30 mouse cellular contexts compared by ENCODE assay signal in the genomic region with DNA sequence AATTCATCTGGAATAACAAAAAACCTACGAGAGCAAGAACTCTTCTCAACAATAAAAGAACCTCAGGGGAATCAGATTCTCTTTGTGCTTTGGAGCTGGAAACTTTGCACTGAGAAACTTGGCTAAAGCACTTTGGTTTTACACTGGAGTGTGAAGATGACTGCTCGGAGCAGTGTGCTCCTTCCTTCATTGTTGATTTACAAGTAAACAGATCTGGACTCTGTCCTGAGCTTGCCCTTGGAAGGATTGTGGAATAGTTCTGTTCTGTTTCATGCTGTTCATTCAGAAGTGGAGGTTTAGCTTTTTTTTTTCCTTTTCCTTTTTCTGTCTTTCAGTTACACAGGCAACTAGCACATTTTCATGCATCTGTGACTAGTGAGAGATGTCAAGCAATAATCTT. TPM values are rescaled to one million over a fixed set of nuclear protein-coding genes. Genes with fewer than 3 reads are reported as not detected.
DNase-seq lines count a peak whose midpoint lies in the region; ATAC-seq and TF ChIP-seq lines count a peak whose summit lies in the region.
"Had no signal": no experiment of that assay in that cellular context is flagged by ENCODE, and none has a peak within 500 bp of the region (broad histone marks: within the 10 kb centered on the region; RNA-seq: fewer than 3 reads in every experiment).

No protein-coding gene starts in this region.

- no peaks in the 10 kb centered on the region for H3K9me3 ChIP-seq in kidney, embryonic 16.5 days (ENCODE audit: low read length)
- H3K9me3 ChIP-seq in midbrain, embryonic 13.5 days = no peaks in the 10 kb centered on the region
- H3K9me3 ChIP-seq: embryonic facial prominence, embryonic 12.5 days; embryonic facial prominence, embryonic 15.5 days; G1E; hindbrain, embryonic 12.5 days had no signal

- no peak overlapping the region for H3K4me3 ChIP-seq in kidney, adult 2 months (ENCODE audit: insufficient read depth, low read depth, low read length)
- no peak overlapping the region for H3K4me3 ChIP-seq in kidney, embryonic 16.5 days (ENCODE audit: low read length)
- no peak overlapping the region for H3K4me3 ChIP-seq in midbrain, embryonic 13.5 days (replicated peaks)
- H3K4me3 ChIP-seq: embryonic facial prominence, embryonic 12.5 days; embryonic facial prominence, embryonic 15.5 days; gastrocnemius, adult 2 months; hindbrain, embryonic 12.5 days had no signal

- DNase-seq in kidney, adult 2 months = peak; percentile 86
- peak; percentile 21 for DNase-seq in kidney, postnatal 14 days
- no peak for DNase-seq in kidney, postnatal 10 days
- peak; percentile 12 for DNase-seq in R1 (ENCODE audit: low read depth, low spot score)
- peak; percentile 36 for DNase-seq in yolk sac, embryonic 10.5 days (ENCODE audit: low spot score)
- DNase-seq: adrenal gland, adult 2 months; adrenal gland, postnatal 14 days; B cell, adult 2 months; cerebellum, adult 11 months; cerebellum, adult 2 months; cerebellum, adult 9-11 months; cerebellum, postnatal 25 days; forebrain, postnatal 0 days; gastrocnemius, adult 2 months; gastrocnemius, postnatal 14 days; heart, adult 11 months had no signal

- H3K4me2 ChIP-seq in kidney, embryonic 16.5 days (replicated peaks; ENCODE audit: low read depth, low read length) = no peak overlapping the region
- H3K4me2 ChIP-seq in midbrain, embryonic 13.5 days (replicated peaks) = no peak overlapping the region
- H3K4me2 ChIP-seq: embryonic facial prominence, embryonic 12.5 days; embryonic facial prominence, embryonic 15.5 days; heart, embryonic 11.5 days; hindbrain, embryonic 12.5 days had no signal

- no peak for ATAC-seq in kidney, embryonic 16.5 days (ENCODE audit: low FRiP score, low TSS enrichment)
- ATAC-seq in midbrain, embryonic 13.5 days = no peak
- ATAC-seq: forebrain, embryonic 14.5 days; forebrain, postnatal 0 days; Patski had no signal

- WGBS in kidney, adult 2 months = 44% methylated on average over 2 of the region's 2 CpGs
- WGBS in kidney, embryonic 16.5 days = 66% methylated on average over 2 of the region's 2 CpGs
- WGBS in midbrain, embryonic 13.5 days = 83% methylated on average over 2 of the region's 2 CpGs

- peak overlapping the region; percentile 91 for H3K27ac ChIP-seq in kidney, adult 2 months (ENCODE audit: insufficient read depth, low read depth, low read length)
- no peak overlapping the region for H3K27ac ChIP-seq in kidney, embryonic 16.5 days (ENCODE audit: low read length)
- no peak overlapping the region for H3K27ac ChIP-seq in midbrain, embryonic 13.5 days
- H3K27ac ChIP-seq: embryonic facial prominence, embryonic 12.5 days; embryonic facial prominence, embryonic 15.5 days; gastrocnemius, adult 2 months; hindbrain, embryonic 12.5 days had no signal

- H3K36me3 ChIP-seq in kidney, adult 2 months (ENCODE audit: control insufficient read depth, insufficient read depth, low read length) = no peaks in the 10 kb centered on the region
- H3K36me3 ChIP-seq in kidney, embryonic 16.5 days (ENCODE audit: insufficient read depth, low read length) = no peaks in the 10 kb centered on the region
- H3K36me3 ChIP-seq in midbrain, embryonic 13.5 days = no peaks in the 10 kb centered on the region
- H3K36me3 ChIP-seq: embryonic facial prominence, embryonic 12.5 days; embryonic facial prominence, embryonic 15.5 days; G1E; hindbrain, embryonic 12.5 days had no signal

- no peak overlapping the region for H3K9ac ChIP-seq in kidney, embryonic 16.5 days (replicated peaks; ENCODE audit: low read length)
- no peak overlapping the region for H3K9ac ChIP-seq in midbrain, embryonic 13.5 days (replicated peaks)
- H3K9ac ChIP-seq: embryonic facial prominence, embryonic 12.5 days; embryonic facial prominence, embryonic 15.5 days; forebrain, postnatal 0 days; hindbrain, embryonic 12.5 days had no signal

- no peak for TF ChIP-seq CTCF in kidney, adult 2 months (conservative IDR thresholded peaks at IDR 0.05; ENCODE audit: insufficient read depth, insufficient read length, low read depth, low read length)

- H3K4me1 ChIP-seq in kidney, adult 2 months (ENCODE audit: control insufficient read depth, insufficient read depth, low read length) = peaks cover 3% of the 10 kb centered on the region; the same call in 1 of the 2 replicates
- H3K4me1 ChIP-seq in kidney, embryonic 16.5 days (ENCODE audit: insufficient read depth, low read length) = no peaks in the 10 kb centered on the region
- no peaks in the 10 kb centered on the region for H3K4me1 ChIP-seq in midbrain, embryonic 13.5 days (replicated peaks)
- H3K4me1 ChIP-seq: embryonic facial prominence, embryonic 12.5 days; embryonic facial prominence, embryonic 15.5 days; hindbrain, embryonic 12.5 days had no signal

- no peak for TF ChIP-seq POLR2A in kidney, adult 2 months (IDR thresholded peaks at IDR 0.05; ENCODE audit: low read depth, low read length)

- H3K27me3 ChIP-seq in kidney, adult 2 months (replicated peaks; ENCODE audit: control insufficient read depth, insufficient read depth, low read length) = no peaks in the 10 kb centered on the region
- no peaks in the 10 kb centered on the region for H3K27me3 ChIP-seq in kidney, embryonic 16.5 days (ENCODE audit: insufficient read depth, low read length)
- H3K27me3 ChIP-seq in midbrain, embryonic 13.5 days = no peaks in the 10 kb centered on the region
- H3K27me3 ChIP-seq: CH12.LX; embryonic facial prominence, embryonic 12.5 days; embryonic facial prominence, embryonic 15.5 days; hindbrain, embryonic 12.5 days; Patski had no signal

RNA-seq across cellular contexts. Expression of gene Ugt3a2, which starts 0.8 kb away (rescaled TPM):
- 486 and 522 TPM in 2 replicates for polyA plus RNA-seq in kidney, adult 2 months (2012; rRNA removed)
- 1.1 and 2.9 TPM in 2 replicates for polyA plus RNA-seq in kidney, embryonic 16.5 days (2015; fragmentation: Nextera tagmentation; extraction: Ambion mirVana)
- not detected in 2 replicates for polyA plus RNA-seq in midbrain, embryonic 13.5 days (2015; fragmentation: Nextera tagmentation; extraction: Ambion mirVana)
- polyA plus RNA-seq: cerebellum, adult 2 months; embryonic facial prominence, embryonic 12.5 days; embryonic facial prominence, embryonic 15.5 days; forebrain, embryonic 11.5 days; forebrain, embryonic 14.5 days; forebrain, postnatal 0 days; frontal cortex, adult 2 months; G1E; heart, embryonic 11.5 days; heart, embryonic 14.5 days; heart, postnatal 0 days; hindbrain, embryonic 12.5 days; Patski had no signal

RNA-seq across cellular contexts. Expression of gene Ugt3a1, which starts 57.9 kb away (rescaled TPM):
- polyA plus RNA-seq in kidney, adult 2 months (2012; rRNA removed) = 193 and 203 TPM in 2 replicates
- polyA plus RNA-seq in kidney, embryonic 16.5 days (2015; fragmentation: Nextera tagmentation; extraction: Ambion mirVana) = 0.13 and 0.49 TPM in 2 replicates
- polyA plus RNA-seq in midbrain, embryonic 13.5 days (2015; fragmentation: Nextera tagmentation; extraction: Ambion mirVana) = not detected in 2 replicates
- polyA plus RNA-seq: adrenal gland, adult 2 months; cerebellum, adult 2 months; embryonic facial prominence, embryonic 12.5 days; forebrain, embryonic 11.5 days; forebrain, embryonic 14.5 days; forebrain, postnatal 0 days; frontal cortex, adult 2 months; G1E; heart, embryonic 11.5 days; heart, embryonic 14.5 days; heart, postnatal 0 days; hindbrain, embryonic 12.5 days; Patski had no signal

Comparison
In these comparisons a context has a peak if more than half of its experiments do, and no peak if none do; other contexts are left out.
1. RNA of gene Ugt3a2, which starts 0.8 kb away (polyA plus RNA-seq): 486 to 522 TPM in kidney, adult 2 months; 1.1 to 2.9 TPM in kidney, embryonic 16.5 days and not detected in midbrain, embryonic 13.5 days; every median in the first group is over 100 times any median in the second.
2. RNA of gene Ugt3a1, which starts 57.9 kb away (polyA plus RNA-seq): 193 to 203 TPM in kidney, adult 2 months; 0.13 to 0.49 TPM in kidney, embryonic 16.5 days and not detected in midbrain, embryonic 13.5 days; every median in the first group is over 100 times any median in the second.